Mouse (Mus musculus) liver, adult 2 months (tissue): ENCODE data around the gene Syngr2. TPM values are rescaled to one million over a fixed set of nuclear protein-coding genes. Genes with fewer than 3 reads are reported as not detected.

Experiments
- DNase-seq: peaks from one replicate; pipeline ENCODE4 v3.0.0-alpha.2; 2011; ENCODE audit warnings: low read depth, low spot score; ENCODE audit errors: extremely low read depth
- H3K27ac ChIP-seq: fragments of 200-500 bp; replicated peaks from 2 replicates; pipeline ENCODE4 v1.5.1; 2012; ENCODE audit warnings: low read depth, mild to moderate bottlenecking, control low read depth, inconsistent platforms, low read length; ENCODE audit not compliant: insufficient read depth
- H3K27me3 ChIP-seq: fragments of 200-500 bp; 2 replicates; pipeline ENCODE4 v1.6.1; 2012; ENCODE audit warnings: mild to moderate bottlenecking, moderate library complexity, low read length, inconsistent platforms; ENCODE audit not compliant: control insufficient read depth, insufficient read depth
- H3K36me3 ChIP-seq: fragments of 200-500 bp; 2 replicates; pipeline ENCODE4 v1.6.1; 2012; ENCODE audit warnings: low read length, inconsistent platforms; ENCODE audit not compliant: control insufficient read depth, insufficient read depth
- H3K4me1 ChIP-seq: fragments of 200-500 bp; 2 replicates; pipeline ENCODE4 v1.6.1; 2011; ENCODE audit warnings: low read length; ENCODE audit not compliant: control insufficient read depth, insufficient read depth
- H3K4me3 ChIP-seq: fragments of 200-500 bp; 2 replicates; pipeline ENCODE4 v1.5.1; 2011; ENCODE audit warnings: low read depth, mild to moderate bottlenecking, control low read depth, low read length, moderate library complexity; ENCODE audit not compliant: insufficient read depth
- H3K79me2 ChIP-seq: fragments of 200-500 bp; 2 replicates; pipeline ENCODE4 v1.6.1; 2012; ENCODE audit warnings: inconsistent platforms, mild to moderate bottlenecking, low read length, moderate library complexity; ENCODE audit not compliant: control insufficient read depth, insufficient read depth
- H3K9ac ChIP-seq: fragments of 200-500 bp; 2 replicates; pipeline ENCODE4 v1.6.1; 2012; ENCODE audit warnings: low read depth, mild to moderate bottlenecking, control low read depth, inconsistent platforms, low read length
- CTCF ChIP-seq: fragments of 200-500 bp; IDR thresholded peaks from 2 replicates; pipeline ENCODE4 v1.5.1; 2011; ENCODE audit warnings: low read depth, low read length, control low read depth
- POLR2A ChIP-seq: fragments of 200-500 bp; IDR thresholded peaks from 2 replicates; pipeline ENCODE4 v1.6.1; 2011; ENCODE audit warnings: low read length, control low read depth; ENCODE audit not compliant: insufficient read depth; ENCODE audit errors: extremely low read depth
- WGBS: fragments of 180-500 bp; shearing (Covaris S2); methylation state at CpG from one replicate; pipeline ENCODE4 v1.1.7; 2018; 5-methylcytosine and 5-hydroxymethylcytosine counted together
- polyA plus RNA-seq: library from polyadenylated mRNA; depleted of rRNA; stranded (reverse); fragments of >200 nt; gene quantifications from 2 replicates; pipeline ENCODE4 v1.2.3, GENCODE M21; 2012
- total RNA-seq: library from RNA; depleted of rRNA; stranded (reverse); fragments of >200 nt; gene quantifications from 2 replicates; pipeline ENCODE4 v1.2.3, GENCODE M21; 2014

Gene Syngr2
- total and polyA plus RNA-seq, 2 experiments: 37.9 to 124 TPM

DNA sequence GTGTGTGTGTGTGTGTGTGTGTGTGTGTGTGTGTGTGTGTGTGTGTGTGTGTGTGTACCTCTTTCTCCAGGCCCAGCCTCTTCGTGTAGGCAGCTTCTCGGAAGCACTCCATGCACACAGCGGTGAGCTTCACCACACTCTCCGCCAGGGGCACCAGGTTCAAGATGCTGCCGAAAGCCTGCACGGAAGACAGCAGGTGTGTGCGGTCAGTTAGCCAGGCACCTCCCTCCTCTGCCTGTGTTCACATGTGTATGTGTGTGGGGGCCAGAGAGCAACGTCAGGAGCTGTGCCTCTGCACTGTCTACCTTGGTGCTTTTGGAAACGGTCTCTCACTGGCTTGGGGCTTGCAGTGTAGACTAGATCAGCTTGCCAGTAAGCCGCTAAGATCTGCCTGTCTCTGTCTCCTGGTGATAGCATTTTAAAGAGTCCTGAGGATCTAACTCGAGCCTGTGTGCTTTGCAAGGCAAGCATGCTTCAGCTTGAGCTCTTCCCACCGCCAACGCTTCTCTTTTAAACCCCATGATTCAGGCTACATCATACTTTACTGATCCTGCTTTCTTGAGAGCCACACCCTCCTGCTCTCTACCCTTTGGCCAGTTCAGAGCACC lies 7.0 kb downstream of the Syngr2 start:
- H3K9ac ChIP-seq: no peak overlapping the region
- H3K36me3 ChIP-seq: peaks cover 4% of the 10 kb centered on the region; the same call in 1 of the 2 replicates
- H3K4me1 ChIP-seq: peaks cover 9% of the 10 kb centered on the region
- H3K4me3 ChIP-seq: no peak overlapping the region
- no peaks in the 10 kb centered on the region for H3K27me3 ChIP-seq
- no peak for DNase-seq
- H3K27ac ChIP-seq: no peak overlapping the region
- 86% methylated on average over 13 of the region's 13 CpGs for WGBS
- peaks cover 19% of the 10 kb centered on the region for H3K79me2 ChIP-seq
- no peak for TF ChIP-seq CTCF
- no peak for TF ChIP-seq POLR2A

- Histone ChIP-seq H3K4me1 (peaks cover 18% of the 10 kb centered on the region), H3K27me3 (no peaks in the 10 kb centered on the region), H3K9ac (no peak overlapping the region), H3K27ac (0 out of 2 replicates have a peak overlapping the region, but pooled peaks have one; percentile 9), H3K4me3 (no peak overlapping the region), H3K79me2 (0 out of 2 replicates have a peak, but pooled peaks cover 4% of the 10 kb centered on the region), H3K36me3 (peaks cover 4% of the 10 kb centered on the region; the same call in 1 of the 2 replicates)
- DNase-seq: peak; percentile 91
- TF ChIP-seq POLR2A: no peak
- no peak for TF ChIP-seq CTCF
- WGBS: 20% methylated on average over 8 of the region's 8 CpGs
These were observed 9.6 kb downstream of the Syngr2 start for GRCm38 (mm10) chr11:117819095-117819494.

GRCm38 (mm10) chr11:117820173-117820572 lies 10.7 kb downstream of the Syngr2 start:
- Histone ChIP-seq H3K36me3 (peaks cover 4% of the 10 kb centered on the region; the same call in 1 of the 2 replicates), H3K27ac (no peak overlapping the region), H3K79me2 (0 out of 2 replicates have a peak, but pooled peaks cover 4% of the 10 kb centered on the region), H3K9ac (no peak overlapping the region), H3K4me3 (no peak overlapping the region), H3K27me3 (no peaks in the 10 kb centered on the region), H3K4me1 (peaks cover 25% of the 10 kb centered on the region)
- DNase-seq: no peak
- TF ChIP-seq POLR2A (no peak), CTCF (no peak)
- 59% methylated on average over 7 of the region's 7 CpGs for whole genome bisulfite sequencing

DNA sequence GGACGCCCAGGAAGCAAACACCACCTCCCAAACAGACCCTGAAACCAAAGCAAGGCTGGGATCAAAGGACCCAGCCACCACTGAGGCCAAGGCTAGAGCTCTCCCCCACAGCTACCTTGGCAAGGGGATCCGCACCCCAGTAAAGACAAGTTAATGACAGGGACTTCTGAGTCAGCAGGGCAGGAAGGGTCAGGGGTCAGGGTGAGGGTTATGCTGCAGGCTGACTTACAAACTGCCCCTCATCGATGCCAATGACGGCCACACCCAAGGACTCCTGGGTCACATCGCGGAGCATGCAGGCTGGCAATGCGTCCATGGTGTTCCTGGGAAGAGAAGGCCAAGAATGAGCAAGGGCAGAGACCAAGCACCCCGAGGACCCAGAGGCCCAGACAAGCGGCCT lies 12.4 kb downstream of the Syngr2 start:
- H3K79me2 ChIP-seq: no peaks in the 10 kb centered on the region
- no peak overlapping the region for H3K27ac ChIP-seq
- no peak overlapping the region for H3K9ac ChIP-seq
- peaks cover 3% of the 10 kb centered on the region; the same call in 1 of the 2 replicates for H3K36me3 ChIP-seq
- peaks cover 25% of the 10 kb centered on the region for H3K4me1 ChIP-seq
- no peak overlapping the region for H3K4me3 ChIP-seq
- TF ChIP-seq CTCF (no peak), POLR2A (no peak)
- peak; percentile 60 for DNase-seq
- H3K27me3 ChIP-seq: no peaks in the 10 kb centered on the region
- WGBS: 29% methylated on average over 9 of the region's 9 CpGs

DNA sequence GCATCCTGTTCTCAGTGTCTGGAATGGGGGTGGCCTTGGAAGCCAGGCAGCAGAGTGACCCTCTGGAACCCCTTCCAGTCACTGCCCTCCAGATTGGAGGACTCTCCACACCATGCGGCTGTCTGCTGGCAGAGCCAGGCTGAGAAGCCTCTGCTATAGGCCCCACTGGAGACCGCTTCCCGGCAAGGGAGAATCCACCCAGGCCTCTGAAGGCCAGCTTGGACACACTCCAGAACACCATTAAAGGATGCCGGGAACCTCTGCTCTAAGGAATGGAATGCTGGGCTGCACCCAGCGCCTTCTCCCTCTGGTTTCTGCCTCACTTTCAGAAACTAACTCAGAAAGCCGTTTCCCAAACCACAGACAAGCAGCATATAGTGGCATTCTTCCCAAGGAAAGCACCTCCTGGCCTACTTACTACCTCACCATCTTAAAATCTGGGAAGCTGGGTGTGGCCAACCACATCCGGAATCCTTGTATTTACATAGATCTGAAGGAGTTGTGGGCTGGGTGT lies 13.3 kb downstream of the Syngr2 start:
- H3K4me1 ChIP-seq: peaks cover 30% of the 10 kb centered on the region
- WGBS: 78% methylated on average over 7 of the region's 7 CpGs
- H3K27me3 ChIP-seq: no peaks in the 10 kb centered on the region
- H3K9ac ChIP-seq: no peak overlapping the region
- H3K27ac ChIP-seq: no peak overlapping the region
- H3K4me3 ChIP-seq: no peak overlapping the region
- no peaks in the 10 kb centered on the region; the same call in 1 of the 2 replicates for H3K36me3 ChIP-seq
- no peaks in the 10 kb centered on the region for H3K79me2 ChIP-seq
- TF ChIP-seq POLR2A (no peak), CTCF (no peak)
- no peak for DNase-seq

DNA sequence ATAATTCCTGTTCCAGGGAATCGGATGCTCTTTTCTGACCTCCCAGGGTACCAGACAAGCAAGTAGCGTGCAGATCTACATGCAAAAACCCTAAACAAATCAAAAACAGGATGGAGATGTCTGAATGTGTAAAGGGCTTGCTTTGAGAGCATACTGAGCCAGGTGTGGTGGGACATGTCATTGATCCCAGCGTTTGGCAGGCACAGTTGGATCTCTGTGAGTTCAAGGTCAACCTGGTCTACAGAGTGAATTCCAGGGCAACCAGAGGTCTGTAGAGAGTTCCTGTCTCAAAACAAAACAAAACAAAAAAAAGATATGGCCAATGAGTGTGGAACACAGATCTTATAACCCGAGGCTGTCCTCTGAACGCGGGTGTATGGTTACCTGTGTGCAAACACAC lies 13.9 kb downstream of the Syngr2 start:
- peaks cover 36% of the 10 kb centered on the region for H3K4me1 ChIP-seq
- no peak for TF ChIP-seq CTCF
- no peak for TF ChIP-seq POLR2A
- H3K27me3 ChIP-seq: no peaks in the 10 kb centered on the region
- no peak overlapping the region for H3K9ac ChIP-seq
- H3K79me2 ChIP-seq: no peaks in the 10 kb centered on the region
- peak overlapping the region; percentile 38; the same call in 1 of the 2 replicates for H3K27ac ChIP-seq
- 26% methylated on average over 6 of the region's 6 CpGs for WGBS
- DNase-seq: peak; percentile 84
- H3K36me3 ChIP-seq: no peaks in the 10 kb centered on the region
- no peak overlapping the region for H3K4me3 ChIP-seq
